Mouse (Mus musculus): ENCODE data around the gene Otud4. TPM values are rescaled to one million over a fixed set of nuclear protein-coding genes. Genes with fewer than 3 reads are reported as not detected.

The Otud4 gene
- polyA plus RNA-seq, 1 experiment from 2014 or later: 11.8 TPM

DNA sequence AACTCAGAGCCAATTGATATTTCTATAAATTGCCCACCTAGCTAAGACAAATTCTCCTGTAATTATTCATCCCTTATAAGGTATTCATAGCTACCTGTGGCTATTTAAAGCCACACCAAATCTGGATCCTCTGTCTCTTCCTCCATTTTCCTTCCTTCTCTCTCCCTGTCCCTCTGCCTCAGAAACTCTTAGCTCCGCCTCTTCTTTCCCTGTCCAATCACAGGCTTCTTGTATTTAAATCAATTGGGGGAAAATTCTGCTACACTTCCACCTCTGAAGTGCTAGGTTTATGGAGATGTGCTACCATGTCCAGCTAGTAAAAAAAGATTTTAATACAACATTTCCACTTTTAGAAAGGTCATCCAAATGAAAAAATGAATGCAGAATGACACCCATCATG lies 3.9 kb upstream of the Otud4 start:
- peaks cover 9% of the 10 kb centered on the region; the same call in 1 of the 2 replicates for H3K9me3 ChIP-seq (replicated peaks; ENCODE audit: control insufficient read depth, low read length)
- H3K4me2 ChIP-seq (ENCODE audit: low read depth, low read length): no peak overlapping the region
- no peaks in the 10 kb centered on the region for H3K36me3 ChIP-seq (ENCODE audit: control insufficient read depth, insufficient read depth)
- peaks cover 3% of the 10 kb centered on the region; the same call in 1 of the 2 replicates for H3K4me1 ChIP-seq (ENCODE audit: control insufficient read depth, insufficient read depth, low read length)
- no peak overlapping the region for H3K9ac ChIP-seq (ENCODE audit: low read length)
- no peak overlapping the region for H3K27ac ChIP-seq (ENCODE audit: low read length)
- no peaks in the 10 kb centered on the region for H3K27me3 ChIP-seq (ENCODE audit: control insufficient read depth, insufficient read depth, low read length)
- no peak for ATAC-seq (replicated peaks; ENCODE audit: extremely low read depth, insufficient read depth, low FRiP score)
- no peak overlapping the region for H3K4me3 ChIP-seq (ENCODE audit: low read length)
- 97% methylated on average over 1 of the region's 1 CpGs for WGBS

GRCm38 (mm10) chr8:79636151-79636550 lies 3.3 kb upstream of the Otud4 start:
- H3K9ac ChIP-seq (ENCODE audit: low read length): no peak overlapping the region
- WGBS: 60% methylated on average over 1 of the region's 1 CpGs
- no peak overlapping the region for H3K4me2 ChIP-seq (ENCODE audit: low read depth, low read length)
- H3K9me3 ChIP-seq (replicated peaks; ENCODE audit: control insufficient read depth, low read length): peaks cover 9% of the 10 kb centered on the region; the same call in 1 of the 2 replicates
- H3K36me3 ChIP-seq (ENCODE audit: control insufficient read depth, insufficient read depth): no peaks in the 10 kb centered on the region
- no peak for ATAC-seq (replicated peaks; ENCODE audit: extremely low read depth, insufficient read depth, low FRiP score)
- H3K27me3 ChIP-seq (ENCODE audit: control insufficient read depth, insufficient read depth, low read length): no peaks in the 10 kb centered on the region
- no peak overlapping the region for H3K27ac ChIP-seq (ENCODE audit: low read length)
- peaks cover 6% of the 10 kb centered on the region for H3K4me1 ChIP-seq (ENCODE audit: control insufficient read depth, insufficient read depth, low read length)
- H3K4me3 ChIP-seq (ENCODE audit: low read length): no peak overlapping the region

DNA sequence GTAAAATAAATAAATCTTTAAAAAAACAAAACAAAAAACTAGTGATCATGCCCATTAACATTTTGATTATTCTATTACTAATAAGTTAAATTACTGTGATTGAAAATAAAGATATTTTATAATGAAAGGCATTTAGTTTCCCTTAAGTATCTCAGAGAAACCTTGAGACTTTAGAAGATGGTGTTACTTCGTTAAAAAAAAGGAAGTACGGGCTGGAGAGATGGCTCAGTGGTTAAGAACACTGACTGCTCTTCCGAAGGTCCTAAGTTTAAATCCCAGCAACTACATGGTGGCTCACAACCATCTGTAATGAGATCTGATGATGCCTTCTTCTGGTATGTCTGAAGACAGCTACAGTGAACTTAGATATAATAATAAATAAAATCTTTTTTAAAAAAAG lies 2.2 kb upstream of the Otud4 start:
- H3K4me3 ChIP-seq (ENCODE audit: low read length): no peak overlapping the region
- no peaks in the 10 kb centered on the region for H3K36me3 ChIP-seq (ENCODE audit: control insufficient read depth, insufficient read depth)
- H3K9ac ChIP-seq (ENCODE audit: low read length): no peak overlapping the region
- no peak overlapping the region for H3K27ac ChIP-seq (ENCODE audit: low read length)
- H3K4me1 ChIP-seq (ENCODE audit: control insufficient read depth, insufficient read depth, low read length): peaks cover 13% of the 10 kb centered on the region
- H3K9me3 ChIP-seq (replicated peaks; ENCODE audit: control insufficient read depth, low read length): peaks cover 9% of the 10 kb centered on the region; the same call in 1 of the 2 replicates
- no peaks in the 10 kb centered on the region for H3K27me3 ChIP-seq (ENCODE audit: control insufficient read depth, insufficient read depth, low read length)
- ATAC-seq (replicated peaks; ENCODE audit: extremely low read depth, insufficient read depth, low FRiP score): no peak
- 79% methylated on average over 3 of the region's 3 CpGs for WGBS
- no peak overlapping the region for H3K4me2 ChIP-seq (ENCODE audit: low read depth, low read length)

DNA sequence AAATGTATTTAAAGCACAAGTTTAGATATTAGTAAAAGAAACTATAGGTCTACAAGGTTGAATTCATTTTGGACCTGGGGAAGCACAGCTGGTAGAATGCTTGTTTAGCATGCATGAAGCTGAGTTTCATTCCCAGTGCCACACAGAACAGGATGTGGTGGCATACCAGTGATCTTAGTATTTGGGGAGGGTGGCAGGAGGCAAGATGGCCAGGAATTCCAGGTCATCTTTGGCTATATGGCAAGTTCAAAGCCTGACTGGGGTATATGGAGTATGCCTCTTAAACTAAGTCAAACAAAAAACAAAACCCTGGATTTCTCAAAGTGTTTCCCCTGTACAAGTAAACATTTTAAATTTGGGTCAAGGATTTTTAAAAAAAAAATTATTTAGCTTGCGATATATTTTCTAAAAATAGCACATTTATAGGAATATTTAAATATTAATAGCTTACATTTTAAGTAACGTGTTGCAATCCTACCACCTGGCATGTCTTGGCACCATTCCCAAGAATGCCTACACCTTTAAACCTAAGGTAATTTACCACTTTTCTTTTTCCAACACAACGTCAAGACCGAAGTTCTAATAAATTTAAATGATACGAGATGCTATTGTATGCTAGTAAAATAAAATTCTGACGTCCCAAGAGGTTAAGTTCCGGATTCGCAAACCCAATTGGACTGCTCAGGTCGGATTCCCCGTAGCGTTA lies 1.3 kb upstream of the Otud4 start:
- peaks cover 9% of the 10 kb centered on the region; the same call in 1 of the 2 replicates for H3K9me3 ChIP-seq (replicated peaks; ENCODE audit: control insufficient read depth, low read length)
- peak overlapping the region; percentile 77 for H3K4me3 ChIP-seq (ENCODE audit: low read length)
- H3K9ac ChIP-seq (ENCODE audit: low read length): peak overlapping the region; percentile 89
- H3K4me2 ChIP-seq (ENCODE audit: low read depth, low read length): peak overlapping the region; percentile 81
- no peaks in the 10 kb centered on the region for H3K27me3 ChIP-seq (ENCODE audit: control insufficient read depth, insufficient read depth, low read length)
- H3K36me3 ChIP-seq (ENCODE audit: control insufficient read depth, insufficient read depth): no peaks in the 10 kb centered on the region
- peak overlapping the region; percentile 98 for H3K27ac ChIP-seq (ENCODE audit: low read length)
- peaks cover 19% of the 10 kb centered on the region for H3K4me1 ChIP-seq (ENCODE audit: control insufficient read depth, insufficient read depth, low read length)
- WGBS: 4% methylated on average over 11 of the region's 11 CpGs
- ATAC-seq (replicated peaks; ENCODE audit: extremely low read depth, insufficient read depth, low FRiP score): no peak

DNA sequence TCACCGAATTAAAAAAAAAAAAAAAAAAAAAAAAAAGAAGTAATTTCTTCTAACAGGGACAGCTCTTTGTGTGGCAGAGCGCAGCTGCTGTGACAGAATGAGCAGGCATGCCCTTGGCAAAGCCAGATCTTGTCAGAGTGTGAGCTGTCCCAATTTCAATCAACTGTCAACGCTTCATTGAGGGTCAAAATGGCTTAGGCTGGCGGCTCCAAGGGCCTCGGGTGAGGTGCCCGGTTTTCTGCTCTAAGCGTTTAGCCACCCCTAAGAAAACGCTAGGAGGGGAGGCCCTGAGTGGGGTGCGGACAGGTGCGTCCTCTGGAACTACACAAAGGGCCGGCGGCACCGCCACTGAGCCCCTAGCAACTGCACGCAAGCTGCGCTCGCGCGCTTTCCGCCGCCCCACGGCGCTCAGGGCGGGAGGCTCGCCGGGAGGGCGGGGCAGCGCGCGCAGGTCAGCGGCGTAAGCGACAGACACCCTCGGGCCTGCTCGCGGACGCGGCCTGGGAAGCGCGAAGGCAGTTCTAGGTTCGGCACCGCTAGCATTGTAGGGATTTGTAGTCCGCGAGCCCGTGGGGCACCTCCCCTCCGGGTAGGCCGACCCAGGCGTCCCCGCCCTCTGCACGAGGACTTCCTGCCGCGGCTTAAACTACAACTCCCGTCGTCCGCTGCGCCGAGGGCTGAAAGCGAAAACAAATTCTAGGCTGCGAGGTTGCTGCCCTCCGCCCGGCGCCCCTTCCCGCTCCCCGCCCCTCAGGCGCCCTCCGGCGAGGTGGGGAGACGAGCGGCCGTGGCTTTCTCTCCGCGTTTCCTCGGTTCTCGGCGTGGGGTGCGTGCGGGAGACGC lies 490 bp upstream of the Otud4 start:
- ATAC-seq (replicated peaks; ENCODE audit: extremely low read depth, insufficient read depth, low FRiP score): peak; percentile 98
- H3K4me1 ChIP-seq (ENCODE audit: control insufficient read depth, insufficient read depth, low read length): peaks cover 24% of the 10 kb centered on the region
- peak overlapping the region; percentile 81 for H3K4me2 ChIP-seq (ENCODE audit: low read depth, low read length)
- peak overlapping the region; percentile 98 for H3K27ac ChIP-seq (ENCODE audit: low read length)
- H3K9ac ChIP-seq (ENCODE audit: low read length): peak overlapping the region; percentile 89
- H3K4me3 ChIP-seq (ENCODE audit: low read length): peak overlapping the region; percentile 83
- H3K9me3 ChIP-seq (replicated peaks; ENCODE audit: control insufficient read depth, low read length): peaks cover 9% of the 10 kb centered on the region; the same call in 1 of the 2 replicates
- H3K27me3 ChIP-seq (ENCODE audit: control insufficient read depth, insufficient read depth, low read length): no peaks in the 10 kb centered on the region
- WGBS: under 1% methylated on average over 76 of the region's 77 CpGs
- H3K36me3 ChIP-seq (ENCODE audit: control insufficient read depth, insufficient read depth): no peaks in the 10 kb centered on the region

- Histone ChIP-seq H3K9ac (ENCODE audit: low read length) (peak overlapping the region; percentile 79), H3K36me3 (ENCODE audit: control insufficient read depth, insufficient read depth) (peaks cover 4% of the 10 kb centered on the region; the same call in 1 of the 2 replicates), H3K9me3 (replicated peaks; ENCODE audit: control insufficient read depth, low read length) (no peaks in the 10 kb centered on the region), H3K4me1 (ENCODE audit: control insufficient read depth, insufficient read depth, low read length) (peaks cover 24% of the 10 kb centered on the region), H3K4me3 (ENCODE audit: low read length) (peak overlapping the region; percentile 83), H3K4me2 (ENCODE audit: low read depth, low read length) (peak overlapping the region; percentile 62), H3K27me3 (ENCODE audit: control insufficient read depth, insufficient read depth, low read length) (no peaks in the 10 kb centered on the region), H3K27ac (ENCODE audit: low read length) (peak overlapping the region; percentile 66)
- ATAC-seq (replicated peaks; ENCODE audit: extremely low read depth, insufficient read depth, low FRiP score): no peak
- WGBS: 12% methylated on average over 1 of the region's 1 CpGs
Observed at GRCm38 (mm10) chr8:79641119-79641518, 1.7 kb downstream of the Otud4 start.

DNA sequence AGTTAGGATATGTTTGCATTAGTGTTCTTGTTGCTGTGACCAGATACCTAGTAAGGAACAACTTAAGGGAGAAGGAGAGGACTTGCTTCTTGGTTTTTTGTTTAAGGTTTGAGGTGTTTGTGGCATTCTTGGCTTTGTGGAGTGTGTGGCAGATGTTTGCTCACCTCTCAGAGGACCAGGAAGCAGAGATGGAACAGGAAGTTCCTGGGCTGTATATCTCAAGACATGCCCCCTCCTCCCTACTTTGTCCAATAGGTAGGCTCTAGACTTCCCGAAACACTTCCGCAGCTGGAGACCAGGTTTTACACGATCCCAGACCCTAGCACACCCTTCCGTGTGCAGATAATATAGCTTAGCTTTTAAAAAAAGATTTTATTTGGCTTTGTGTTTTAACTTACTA lies 10.2 kb downstream of the Otud4 start:
- Histone ChIP-seq H3K4me3 (ENCODE audit: low read length) (no peak overlapping the region), H3K36me3 (ENCODE audit: control insufficient read depth, insufficient read depth) (peaks cover 20% of the 10 kb centered on the region), H3K9ac (ENCODE audit: low read length) (no peak overlapping the region), H3K4me1 (ENCODE audit: control insufficient read depth, insufficient read depth, low read length) (no peaks in the 10 kb centered on the region), H3K4me2 (ENCODE audit: low read depth, low read length) (no peak overlapping the region), H3K27ac (ENCODE audit: low read length) (no peak overlapping the region), H3K27me3 (ENCODE audit: control insufficient read depth, insufficient read depth, low read length) (no peaks in the 10 kb centered on the region), H3K9me3 (replicated peaks; ENCODE audit: control insufficient read depth, low read length) (no peaks in the 10 kb centered on the region)
- 92% methylated on average over 4 of the region's 4 CpGs for WGBS
- ATAC-seq (replicated peaks; ENCODE audit: extremely low read depth, insufficient read depth, low FRiP score): no peak

DNA sequence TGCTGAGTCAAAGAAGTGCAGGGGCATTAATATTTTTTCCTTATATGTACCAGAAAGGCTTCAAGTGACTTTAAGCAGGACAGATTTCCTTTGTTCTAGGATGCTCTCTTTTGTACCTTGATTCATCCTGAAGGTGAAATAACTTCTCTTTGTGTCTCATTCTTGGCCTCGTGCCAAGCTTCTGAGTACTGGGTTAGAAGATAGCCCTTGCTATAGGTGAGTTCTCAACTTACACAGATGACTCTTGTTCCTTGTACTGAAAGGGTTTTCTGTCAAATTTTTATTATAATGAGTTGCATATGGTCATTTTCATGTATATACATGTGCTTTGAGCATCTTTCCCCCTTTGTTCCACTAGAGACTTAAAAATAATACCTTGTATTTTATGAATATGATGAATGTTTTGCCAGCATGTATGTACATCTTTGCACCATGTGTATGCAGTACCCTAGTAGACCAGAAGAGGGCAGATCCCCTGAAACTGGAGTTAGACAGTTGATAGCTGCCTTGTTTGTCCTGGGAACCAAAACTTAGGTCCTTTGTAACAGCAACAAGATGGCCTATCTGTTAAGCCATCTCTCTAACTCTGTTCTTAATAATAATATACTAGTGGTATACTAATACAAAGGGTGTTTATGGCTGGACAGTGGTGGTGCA lies 10.9 kb downstream of the Otud4 start:
- no peak overlapping the region for H3K4me2 ChIP-seq (ENCODE audit: low read depth, low read length)
- WGBS: 81% methylated on average over 1 of the region's 1 CpGs
- ATAC-seq (replicated peaks; ENCODE audit: extremely low read depth, insufficient read depth, low FRiP score): no peak
- no peak overlapping the region for H3K27ac ChIP-seq (ENCODE audit: low read length)
- H3K36me3 ChIP-seq (ENCODE audit: control insufficient read depth, insufficient read depth): peaks cover 21% of the 10 kb centered on the region
- no peak overlapping the region for H3K9ac ChIP-seq (ENCODE audit: low read length)
- no peaks in the 10 kb centered on the region for H3K9me3 ChIP-seq (replicated peaks; ENCODE audit: control insufficient read depth, low read length)
- no peaks in the 10 kb centered on the region for H3K27me3 ChIP-seq (ENCODE audit: control insufficient read depth, insufficient read depth, low read length)
- no peaks in the 10 kb centered on the region for H3K4me1 ChIP-seq (ENCODE audit: control insufficient read depth, insufficient read depth, low read length)
- H3K4me3 ChIP-seq (ENCODE audit: low read length): no peak overlapping the region

Measured in heart, embryonic 16.5 days (tissue).